21 mouse cellular contexts compared by ENCODE assay signal in the genomic region with DNA sequence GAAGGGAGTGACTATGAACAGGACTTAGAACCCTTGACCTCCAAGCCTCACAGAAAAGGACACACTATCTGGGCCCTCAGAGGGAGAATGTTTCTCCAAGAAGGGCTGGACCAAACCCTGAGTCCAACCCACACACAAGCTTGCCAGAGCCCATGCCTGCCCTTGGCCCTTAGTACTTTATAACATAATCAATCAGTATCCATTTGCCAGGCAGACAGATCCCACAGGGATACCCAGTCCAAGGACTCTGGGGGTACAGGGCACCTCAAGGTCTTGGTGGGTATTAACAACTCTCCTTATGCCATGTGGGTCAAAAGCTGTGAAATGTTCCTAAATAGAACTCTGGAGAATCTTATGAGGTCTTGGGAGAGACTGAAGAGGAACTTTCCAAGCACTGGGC. TPM values are rescaled to one million over a fixed set of nuclear protein-coding genes. Genes with fewer than 3 reads are reported as not detected.
A peak's percentile ranks its signal among the peaks of the same experiment; 100 is the strongest.
DNase-seq lines count a peak whose midpoint lies in the region; ATAC-seq and TF ChIP-seq lines count a peak whose summit lies in the region.
"Had no signal": no experiment of that assay in that cellular context is flagged by ENCODE, and none has a peak within 500 bp of the region (broad histone marks: within the 10 kb centered on the region; RNA-seq: fewer than 3 reads in every experiment).

No protein-coding gene starts in this region.

- H3K9me3 ChIP-seq in forebrain, embryonic 11.5 days (ENCODE audit: control insufficient read depth, low read length), result no peaks in the 10 kb centered on the region
- H3K9me3 ChIP-seq in forebrain, embryonic 15.5 days, result no peaks in the 10 kb centered on the region
- no peaks in the 10 kb centered on the region for H3K9me3 ChIP-seq in stomach, postnatal 0 days (ENCODE audit: control insufficient read depth, low read length)
- H3K9me3 ChIP-seq in hindbrain, embryonic 16.5 days (ENCODE audit: control insufficient read depth, low read length), result no peaks in the 10 kb centered on the region
- H3K9me3 ChIP-seq: embryonic facial prominence, embryonic 10.5 days; heart, embryonic 10.5 days; heart, embryonic 15.5 days; hindbrain, embryonic 15.5 days had no signal

- peaks cover 5% of the 10 kb centered on the region; the same call in 1 of the 2 replicates for H3K4me1 ChIP-seq in forebrain, embryonic 11.5 days (replicated peaks; ENCODE audit: control insufficient read depth, insufficient read depth, low read length)
- peaks cover 5% of the 10 kb centered on the region for H3K4me1 ChIP-seq in forebrain, embryonic 15.5 days
- H3K4me1 ChIP-seq in stomach, postnatal 0 days (replicated peaks; ENCODE audit: control insufficient read depth, insufficient read depth), result no peaks in the 10 kb centered on the region
- H3K4me1 ChIP-seq in hindbrain, embryonic 16.5 days (ENCODE audit: control insufficient read depth, insufficient read depth, low read depth, low read length), result peaks cover 5% of the 10 kb centered on the region

- no peak for TF ChIP-seq CTCF in stomach, postnatal 0 days (IDR thresholded peaks at IDR 0.05; ENCODE audit: low read depth)

- TF ChIP-seq EP300 in stomach, postnatal 0 days (optimal IDR thresholded peaks at IDR 0.05), result no peak

- no peak overlapping the region for H3K27ac ChIP-seq in forebrain, embryonic 11.5 days (ENCODE audit: low read depth, low read length)
- H3K27ac ChIP-seq in forebrain, embryonic 15.5 days (replicated peaks), result no peak overlapping the region
- 0 out of 2 replicates have a peak overlapping the region, but pooled peaks have one; percentile 24 for H3K27ac ChIP-seq in stomach, postnatal 0 days (replicated peaks)
- no peak overlapping the region for H3K27ac ChIP-seq in hindbrain, embryonic 16.5 days (ENCODE audit: low read depth, low read length)
- H3K27ac ChIP-seq: embryonic facial prominence, embryonic 10.5 days; heart, embryonic 10.5 days; heart, embryonic 15.5 days; hindbrain, embryonic 15.5 days had no signal

- H3K27me3 ChIP-seq in forebrain, embryonic 11.5 days (ENCODE audit: control insufficient read depth, insufficient read depth, low read length), result peaks cover 10% of the 10 kb centered on the region; the same call in 1 of the 2 replicates
- peaks cover 14% of the 10 kb centered on the region; the same call in 1 of the 2 replicates for H3K27me3 ChIP-seq in forebrain, embryonic 15.5 days
- no peaks in the 10 kb centered on the region for H3K27me3 ChIP-seq in stomach, postnatal 0 days (ENCODE audit: control insufficient read depth, insufficient read depth, low read length)
- peaks cover 3% of the 10 kb centered on the region; the same call in 1 of the 2 replicates for H3K27me3 ChIP-seq in hindbrain, embryonic 16.5 days (replicated peaks; ENCODE audit: control insufficient read depth, insufficient read depth, low read length)
- H3K27me3 ChIP-seq: CH12.LX, Patski had no signal

- no peak for ATAC-seq in forebrain, embryonic 11.5 days (replicated peaks; ENCODE audit: low FRiP score)
- ATAC-seq in forebrain, embryonic 15.5 days (replicated peaks), result no peak
- peak; percentile 24; the same call in 1 of the 2 replicates for ATAC-seq in stomach, postnatal 0 days (ENCODE audit: low FRiP score, low TSS enrichment)
- ATAC-seq in hindbrain, embryonic 16.5 days, result no peak
- ATAC-seq: activated CD4-positive, CD25-positive, alpha-beta regulatory T cell, adult 4 months; forebrain, embryonic 14.5 days; inflammation-experienced regulatory T-cells, adult 6 months; intestine, postnatal 0 days; Patski had no signal

- H3K36me3 ChIP-seq in forebrain, embryonic 11.5 days (ENCODE audit: control insufficient read depth, insufficient read depth, low read length), result no peaks in the 10 kb centered on the region
- no peaks in the 10 kb centered on the region for H3K36me3 ChIP-seq in forebrain, embryonic 15.5 days
- H3K36me3 ChIP-seq in stomach, postnatal 0 days (ENCODE audit: control insufficient read depth, insufficient read depth, low read length), result no peaks in the 10 kb centered on the region
- no peaks in the 10 kb centered on the region for H3K36me3 ChIP-seq in hindbrain, embryonic 16.5 days (ENCODE audit: control insufficient read depth, insufficient read depth, low read length)
- H3K36me3 ChIP-seq: embryonic facial prominence, embryonic 10.5 days; heart, embryonic 10.5 days; heart, embryonic 15.5 days; hindbrain, embryonic 15.5 days had no signal

- no peak overlapping the region for H3K4me3 ChIP-seq in forebrain, embryonic 11.5 days (ENCODE audit: low read depth, low read length)
- no peak overlapping the region for H3K4me3 ChIP-seq in forebrain, embryonic 15.5 days
- H3K4me3 ChIP-seq in stomach, postnatal 0 days (ENCODE audit: low read depth, low read length), result no peak overlapping the region
- H3K4me3 ChIP-seq in hindbrain, embryonic 16.5 days (ENCODE audit: low read length), result no peak overlapping the region
- H3K4me3 ChIP-seq: embryonic facial prominence, embryonic 10.5 days; heart, embryonic 10.5 days; heart, embryonic 15.5 days; hindbrain, embryonic 15.5 days had no signal

- H3K9ac ChIP-seq in forebrain, embryonic 11.5 days (ENCODE audit: low read length), result no peak overlapping the region
- H3K9ac ChIP-seq in forebrain, embryonic 15.5 days (replicated peaks), result no peak overlapping the region
- H3K9ac ChIP-seq in stomach, postnatal 0 days (ENCODE audit: low read length), result no peak overlapping the region
- no peak overlapping the region for H3K9ac ChIP-seq in hindbrain, embryonic 16.5 days (ENCODE audit: low read depth, low read length)
- H3K9ac ChIP-seq: heart, embryonic 15.5 days; hindbrain, embryonic 15.5 days had no signal

- peak; percentile 39 for DNase-seq in forebrain, embryonic 11.5 days (ENCODE audit: low spot score)
- DNase-seq in adrenal gland, adult 8-10 months, result peak; percentile 70
- peak; percentile 75 for DNase-seq in adrenal gland, postnatal 14 days
- no peak for DNase-seq in stomach, postnatal 0 days (ENCODE audit: low spot score)
- DNase-seq: cerebellum, adult 2 months; cerebellum, postnatal 10 days; gastrocnemius, postnatal 36 days; heart, adult 18-20 months; heart, postnatal 14 days had no signal

- H3K4me2 ChIP-seq in forebrain, embryonic 11.5 days (ENCODE audit: low read depth, low read length, severe bottlenecking), result no peak overlapping the region
- H3K4me2 ChIP-seq in forebrain, embryonic 15.5 days (replicated peaks), result no peak overlapping the region
- no peak overlapping the region for H3K4me2 ChIP-seq in stomach, postnatal 0 days (replicated peaks; ENCODE audit: low read depth)
- no peak overlapping the region for H3K4me2 ChIP-seq in hindbrain, embryonic 16.5 days (ENCODE audit: low read length)
- H3K4me2 ChIP-seq: heart, embryonic 15.5 days; hindbrain, embryonic 15.5 days had no signal

RNA-seq across cellular contexts. Expression of gene Prkag2, which starts 5.3 kb away (rescaled TPM):
- 51.9 and 54.4 TPM in 2 replicates for polyA plus RNA-seq in forebrain, embryonic 11.5 days (2014; fragmentation: Nextera tagmentation; extraction: Ambion mirVana)
- 90.1 and 93.3 TPM in 2 replicates for polyA plus RNA-seq in forebrain, embryonic 15.5 days (2015; fragmentation: Nextera tagmentation; extraction: Ambion mirVana)
- 10 to 100 TPM; 30.7 to 56.0 (median 42.9) TPM for total RNA-seq in adrenal gland, adult 8-10 months (2022)
- 64.7 and 74.9 TPM in 2 replicates for total RNA-seq in adrenal gland, postnatal 14 days (2021)
- 33.4 and 33.9 TPM in 2 replicates for polyA plus RNA-seq in stomach, postnatal 0 days (2015; fragmentation: Nextera tagmentation; extraction: Ambion mirVana)
- 96.6 and 111 TPM in 2 replicates for polyA plus RNA-seq in hindbrain, embryonic 16.5 days (2015; fragmentation: Nextera tagmentation; extraction: Ambion mirVana)
